8 mouse cellular contexts compared by ENCODE assay signal in genomic region chr12:86800336-86800735, GRCm38 (mm10).
DNase-seq lines count a peak whose midpoint lies in the region; ATAC-seq and TF ChIP-seq lines count a peak whose summit lies in the region.

No protein-coding gene starts in this region.

- peak overlapping the region; percentile 99 for H3K27ac ChIP-seq in left cerebral cortex, adult 2 months
- H3K27ac ChIP-seq in embryonic fibroblast, embryonic 13.5 days (ENCODE audit: insufficient read depth, low read length): peak overlapping the region; percentile 98
- peak overlapping the region; percentile 92 for H3K27ac ChIP-seq in intestine, embryonic 14.5 days (ENCODE audit: low read depth)
- H3K27ac ChIP-seq in neural tube, embryonic 13.5 days (replicated peaks): peak overlapping the region; percentile 99

- no peaks in the 10 kb centered on the region for H3K36me3 ChIP-seq in intestine, embryonic 14.5 days (ENCODE audit: control insufficient read depth, insufficient read depth, low read length)
- H3K36me3 ChIP-seq in neural tube, embryonic 13.5 days: no peaks in the 10 kb centered on the region

- TF ChIP-seq CTCF in left cerebral cortex, adult 2 months (IDR thresholded peaks at IDR 0.05): no peak
- no peak for TF ChIP-seq CTCF in embryonic fibroblast, embryonic 13.5 days (IDR thresholded peaks at IDR 0.05; ENCODE audit: borderline replicate concordance, insufficient read depth, low read length)

- WGBS in intestine, embryonic 14.5 days: 49% methylated on average over 4 of the region's 4 CpGs
- WGBS in neural tube, embryonic 13.5 days: 42% methylated on average over 4 of the region's 4 CpGs

- ATAC-seq in intestine, embryonic 14.5 days (replicated peaks; ENCODE audit: low FRiP score, low TSS enrichment, low read depth): no peak
- no peak for ATAC-seq in neural tube, embryonic 13.5 days (ENCODE audit: low read depth)

- H3K4me3 ChIP-seq in left cerebral cortex, adult 2 months: no peak overlapping the region
- H3K4me3 ChIP-seq in embryonic fibroblast, embryonic 13.5 days (ENCODE audit: insufficient read depth, low read length): no peak overlapping the region
- H3K4me3 ChIP-seq in intestine, embryonic 14.5 days (ENCODE audit: low read depth, low read length): no peak overlapping the region
- H3K4me3 ChIP-seq in neural tube, embryonic 13.5 days: no peak overlapping the region

- H3K4me2 ChIP-seq in intestine, embryonic 14.5 days (ENCODE audit: low read length): peak overlapping the region; percentile 41
- H3K4me2 ChIP-seq in neural tube, embryonic 13.5 days: 0 out of 2 replicates have a peak overlapping the region, but pooled peaks have one; percentile 44

- peaks cover 8% of the 10 kb centered on the region; the same call in 1 of the 2 replicates for H3K4me1 ChIP-seq in embryonic fibroblast, embryonic 13.5 days (ENCODE audit: control insufficient read depth, insufficient read depth, low read length)
- H3K4me1 ChIP-seq in intestine, embryonic 14.5 days (replicated peaks; ENCODE audit: control insufficient read depth, insufficient read depth, low read length): peaks cover 56% of the 10 kb centered on the region
- H3K4me1 ChIP-seq in neural tube, embryonic 13.5 days (replicated peaks): peaks cover 78% of the 10 kb centered on the region

- no peaks in the 10 kb centered on the region for H3K27me3 ChIP-seq in intestine, embryonic 14.5 days (replicated peaks; ENCODE audit: control insufficient read depth, insufficient read depth, low read length)
- no peaks in the 10 kb centered on the region for H3K27me3 ChIP-seq in neural tube, embryonic 13.5 days

- TF ChIP-seq POLR2A in embryonic fibroblast, embryonic 13.5 days (IDR thresholded peaks at IDR 0.05; ENCODE audit: low read depth, low read length): no peak

- DNase-seq in left cerebral cortex, adult 2 months (ENCODE audit: extremely low spot score in 1 of 2, low spot score in 2 of 2): no peak
- DNase-seq in left cerebral cortex, postnatal 14 days (ENCODE audit: low spot score in 2 of 2): no peak
- no peak for DNase-seq in intestine, embryonic 14.5 days (ENCODE audit: low spot score)
- no peak for DNase-seq in gastrocnemius, postnatal 4 days (ENCODE audit: low spot score in 2 of 2)
- DNase-seq in layer of hippocampus, postnatal 10 days (ENCODE audit: low spot score in 2 of 2): no peak
- no peak for DNase-seq in right cerebral cortex, postnatal 36 days (ENCODE audit: low spot score in 2 of 2)

- intact Hi-C loops in left cerebral cortex, adult 2 months (cut with DNase I): no loop called here
- intact Hi-C loops in left cerebral cortex, postnatal 14 days (cut with DNase I): loop anchor here (2.0 kb wide), 1 partner anchor 82 kb away; no protein-coding TSS in a partner anchor

- H3K9ac ChIP-seq in intestine, embryonic 14.5 days (ENCODE audit: low read length): no peak overlapping the region
- peak overlapping the region; percentile 65 for H3K9ac ChIP-seq in neural tube, embryonic 13.5 days

- H3K9me3 ChIP-seq in intestine, embryonic 14.5 days (ENCODE audit: control insufficient read depth, low read length): no peaks in the 10 kb centered on the region
- no peaks in the 10 kb centered on the region for H3K9me3 ChIP-seq in neural tube, embryonic 13.5 days
